Mouse (Mus musculus) spleen, postnatal 0 days (tissue): ENCODE results near the gene Ssc5d. TPM values are rescaled to one million over a fixed set of nuclear protein-coding genes. Genes with fewer than 3 reads are reported as not detected.

ENCODE experiments used
- polyA plus RNA-seq: library from polyadenylated mRNA; unstranded; fragments of >200 nt; fragmentation: Nextera tagmentation; extraction: Ambion mirVana; gene quantifications from 2 replicates; pipeline ENCODE4 v1.2.1, GENCODE M21; 2015

Ssc5d gene
- 0.30 and 0.31 TPM in 2 replicates for polyA plus RNA-seq

GRCm38 (mm10) chr7:4925441-4926381, at the start of gene Ssc5d:
TSS of gene Ssc5d (plus strand) at chr7:4925785.

GRCm38 (mm10) chr7:4876753-4877221, 48.8 kb upstream of the Ssc5d start, which contains the start of gene Isoc2a:
TSS of gene Isoc2a (plus strand) at chr7:4877153.

GRCm38 (mm10) chr7:4906466-4906950, 19.1 kb upstream of the Ssc5d start, which contains the start of gene Gm36210:
TSS of gene Gm36210 (minus strand) at chr7:4906516.

GRCm38 (mm10) chr7:4915007-4915665, 10.4 kb upstream of the Ssc5d start, which contains the start of gene Zfp628:
TSS of gene Zfp628 (plus strand) at chr7:4915217.

GRCm38 (mm10) chr7:4921824-4922482, 3.6 kb upstream of the Ssc5d start, which contains the start of gene Nat14:
TSS of gene Nat14 (plus strand) at chr7:4922028.

GRCm38 (mm10) chr7:4964272-4964671, 38.7 kb downstream of the Ssc5d start, which contains the start of gene Sbk2:
TSS of gene Sbk2 (minus strand) at chr7:4964406.

GRCm38 (mm10) chr7:4971068-4971467, 45.5 kb downstream of the Ssc5d start, which contains the start of gene Sbk3:
TSS of gene Sbk3 (minus strand) at chr7:4971168.

Other genes starting within 250 kb of the Ssc5d start
- gene Hspbp1, start 240.7 kb upstream of the Ssc5d start, polyA plus RNA-seq: 62.4 and 63.5 TPM in 2 replicates
- 0.45 and 0.54 TPM in 2 replicates for gene Brsk1, start 235.2 kb upstream of the Ssc5d start, polyA plus RNA-seq
- gene Tmem150b, start 200.5 kb upstream of the Ssc5d start, polyA plus RNA-seq: 0.69 and 0.80 TPM in 2 replicates
- 65.7 and 81.8 TPM in 2 replicates for gene Kmt5c, start 185.7 kb upstream of the Ssc5d start, polyA plus RNA-seq
- 157 and 188 TPM in 2 replicates for gene Cox6b2, start 172.7 kb upstream of the Ssc5d start, polyA plus RNA-seq
- not detected in 2 replicates for gene Fam71e2, start 154.5 kb upstream of the Ssc5d start, polyA plus RNA-seq
- 0.12 and 0.15 TPM in 2 replicates for gene Il11, start 142.9 kb upstream of the Ssc5d start, polyA plus RNA-seq
- gene Tmem190, start 142.8 kb upstream of the Ssc5d start, polyA plus RNA-seq: not detected in 2 replicates
- gene Tmem238, start 136.1 kb upstream of the Ssc5d start, polyA plus RNA-seq: 22.1 and 25.2 TPM in 2 replicates
- 423 and 433 TPM in 2 replicates for gene Rpl28, start 132.9 kb upstream of the Ssc5d start, polyA plus RNA-seq
- 251 and 289 TPM in 2 replicates for gene Ube2s, start 113.2 kb upstream of the Ssc5d start, polyA plus RNA-seq
- gene Shisa7, start 81.1 kb upstream of the Ssc5d start, polyA plus RNA-seq: 0.04 TPM in 1 of 2 replicates, not detected in the other
- 3.9 and 4.3 TPM in 2 replicates for gene Isoc2b, start 55.5 kb upstream of the Ssc5d start, polyA plus RNA-seq
- 0.66 and 0.74 TPM in 2 replicates for gene Isoc2a, start 48.6 kb upstream of the Ssc5d start, polyA plus RNA-seq
- gene Gm36210, start 19.3 kb upstream of the Ssc5d start, polyA plus RNA-seq: not detected in 2 replicates
- 2.2 and 2.6 TPM in 2 replicates for gene Zfp628, start 10.6 kb upstream of the Ssc5d start, polyA plus RNA-seq
- gene Nat14, start 3.8 kb upstream of the Ssc5d start, polyA plus RNA-seq: 0.62 and 0.71 TPM in 2 replicates
- not detected in 2 replicates for gene Sbk2, start 38.6 kb downstream of the Ssc5d start, polyA plus RNA-seq
- not detected in 2 replicates for gene Sbk3, start 45.4 kb downstream of the Ssc5d start, polyA plus RNA-seq
- gene Zfp579, start 70.4 kb downstream of the Ssc5d start, polyA plus RNA-seq: 6.4 and 9.8 TPM in 2 replicates
- 10.6 and 10.8 TPM in 2 replicates for gene Zfp524, start 88.6 kb downstream of the Ssc5d start, polyA plus RNA-seq
- gene Fiz1, start 88.9 kb downstream of the Ssc5d start, polyA plus RNA-seq: 14.5 and 16.2 TPM in 2 replicates
- gene Gm44973, start 89.7 kb downstream of the Ssc5d start, polyA plus RNA-seq: 3.6 and 5.3 TPM in 2 replicates
- gene Zfp865, start 94.6 kb downstream of the Ssc5d start, polyA plus RNA-seq: 2.8 and 4.2 TPM in 2 replicates
- 0.67 and 0.95 TPM in 2 replicates for gene Ccdc106, start 94.8 kb downstream of the Ssc5d start, polyA plus RNA-seq
- gene 4632433K11Rik, start 108.3 kb downstream of the Ssc5d start, polyA plus RNA-seq: not detected in 2 replicates
- 1.7 and 2.3 TPM in 2 replicates for gene Zfp784, start 112.7 kb downstream of the Ssc5d start, polyA plus RNA-seq
- gene Zfp580, start 125.8 kb downstream of the Ssc5d start, polyA plus RNA-seq: 6.8 and 10.0 TPM in 2 replicates
- 82.2 and 85.4 TPM in 2 replicates for gene U2af2, start 136.4 kb downstream of the Ssc5d start, polyA plus RNA-seq
- gene Epn1, start 154.4 kb downstream of the Ssc5d start, polyA plus RNA-seq: 68.8 and 71.1 TPM in 2 replicates
- gene Rfpl4, start 191.2 kb downstream of the Ssc5d start, polyA plus RNA-seq: not detected in 2 replicates
- gene Rasl2-9, start 200.2 kb downstream of the Ssc5d start, polyA plus RNA-seq: 0.53 and 0.63 TPM in 2 replicates
- gene Vmn1r55, start 223.9 kb downstream of the Ssc5d start, polyA plus RNA-seq: not detected in 2 replicates